Mouse (Mus musculus): ENCODE measurements at regions not wholly inside any gene's neighbourhood (a gene's known extent, or its start where the extent isn't known, plus 50 kb on each side); places are given as distances from the start of the nearest gene placed in this dataset.

- TF ChIP-seq POLR2AphosphoS2 (IDR thresholded peaks at IDR 0.05; ENCODE audit: low read depth, low read length): no peak
- TF ChIP-seq TBP (conservative IDR thresholded peaks at IDR 0.05; ENCODE audit: low read depth, low read length): no peak
- TF ChIP-seq ZC3H11A (IDR thresholded peaks at IDR 0.05; ENCODE audit: low read depth, low read length): no peak
Measured at GRCm38 (mm10) chr5:51830015-51830414, 262.5 kb upstream of the Ppargc1a start.
